Mouse (Mus musculus) MEL-GATA-1-ER (cell line): ENCODE measurements at regions not wholly inside any gene's neighbourhood (a gene's known extent, or its start where the extent isn't known, plus 50 kb on each side); places are given as distances from the start of the nearest gene placed in this dataset.

ENCODE experiments used
- DNase-seq: peaks from one replicate; pipeline ENCODE4 v3.0.0-alpha.2; 2012; ENCODE audit warnings: low read depth; ENCODE audit errors: extremely low read depth

DNA sequence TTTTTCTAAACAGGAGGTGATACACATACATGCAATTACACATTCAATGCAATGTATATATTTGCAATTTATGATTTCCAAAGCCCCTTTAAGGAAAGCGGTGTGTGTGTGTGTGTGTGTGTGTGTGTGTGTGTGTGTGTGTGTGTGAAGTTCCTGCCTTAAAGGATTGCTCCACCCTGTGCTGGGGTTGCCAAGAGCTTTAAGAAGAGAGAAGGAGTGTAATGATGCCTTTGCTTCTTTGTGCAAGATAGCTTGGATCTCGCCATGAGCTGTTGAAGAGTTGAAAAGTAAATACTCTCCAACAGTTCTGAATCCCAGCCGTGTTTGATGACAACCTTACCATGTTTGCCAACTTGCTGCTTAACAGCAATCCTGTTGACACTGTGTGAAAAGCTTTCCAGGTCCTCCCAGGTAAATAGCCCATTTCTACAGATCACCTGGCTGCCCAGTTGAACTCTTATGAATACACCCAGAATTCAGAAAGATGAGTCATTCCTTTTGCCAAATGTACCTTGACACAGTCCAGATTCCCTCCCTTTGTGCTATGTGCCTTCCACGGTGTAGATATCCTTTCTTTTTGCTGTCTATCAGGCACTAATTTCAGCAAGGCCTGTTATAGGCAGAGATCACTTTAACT lies 216.3 kb downstream of the Ikzf2 start:
- DNase-seq = no peak

DNA sequence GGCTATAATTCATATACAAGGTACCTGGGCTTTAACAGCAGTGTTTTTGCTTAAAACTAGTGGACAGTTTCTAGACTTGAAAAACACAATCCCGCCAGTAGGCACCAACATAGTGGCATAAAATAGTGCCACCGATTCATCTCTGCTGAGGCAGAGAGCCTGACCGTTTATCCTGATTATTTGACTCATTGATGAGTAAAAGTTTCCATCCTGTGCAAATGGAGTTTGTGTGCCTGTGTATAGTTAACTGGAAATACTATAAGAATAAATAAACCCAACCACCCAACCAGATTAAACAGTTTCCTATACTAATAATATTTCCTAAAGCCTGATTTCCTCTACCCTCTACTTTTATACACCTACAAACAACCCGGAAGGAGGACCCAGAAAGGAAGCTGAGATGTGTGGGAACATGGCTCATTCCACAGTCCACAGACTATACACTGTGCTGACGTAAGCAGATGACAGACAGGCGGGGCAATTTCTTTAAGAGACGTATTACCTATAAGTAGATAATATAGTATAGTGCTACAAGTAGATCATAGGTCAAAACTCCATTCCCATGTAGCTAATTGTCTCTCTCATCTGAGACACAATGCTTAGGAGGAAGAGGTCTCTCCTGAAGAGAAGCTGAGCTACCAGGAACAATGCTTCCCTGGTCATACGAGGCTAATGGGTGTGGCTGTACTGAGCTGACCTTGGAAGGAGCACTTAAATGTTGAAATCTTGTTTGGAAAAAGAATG lies 217.7 kb downstream of the Ikzf2 start:
- no peak for DNase-seq

DNA sequence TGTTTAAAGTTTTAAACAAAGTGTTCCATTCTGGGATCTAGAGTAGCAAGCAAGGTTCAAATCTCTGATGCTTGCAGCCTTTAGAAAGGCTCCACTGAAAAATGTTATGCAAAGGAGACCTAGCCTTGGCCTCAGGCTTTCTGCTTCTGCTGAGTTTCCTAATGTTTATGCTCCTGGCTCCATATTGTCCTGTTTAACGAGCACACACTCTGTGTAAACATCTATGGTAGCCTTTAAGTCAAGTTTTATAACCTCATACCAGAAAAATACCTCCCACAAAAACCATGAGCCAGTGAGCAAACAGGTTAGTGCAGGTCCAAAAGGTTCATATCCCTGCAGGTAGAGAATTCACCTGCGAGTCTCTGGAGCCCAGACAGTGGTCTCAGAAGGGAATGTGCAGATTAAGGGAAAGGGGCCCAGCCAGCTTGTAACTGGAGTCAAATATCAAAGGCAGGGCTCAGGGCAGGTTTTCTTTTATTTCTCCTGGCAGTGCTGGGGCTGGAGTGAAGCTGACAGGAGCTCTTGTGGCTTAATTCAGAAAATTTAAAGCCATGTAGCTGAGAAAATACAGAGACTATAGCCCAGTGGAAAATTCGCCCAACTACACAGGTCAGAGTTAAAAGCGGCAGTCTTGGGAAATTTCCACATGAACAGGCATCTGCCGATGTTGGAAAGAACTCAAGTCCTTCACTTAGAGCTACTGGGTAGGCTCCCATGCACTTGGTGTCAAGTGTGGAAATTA lies 220.3 kb downstream of the Ikzf2 start:
- no peak for DNase-seq

DNA sequence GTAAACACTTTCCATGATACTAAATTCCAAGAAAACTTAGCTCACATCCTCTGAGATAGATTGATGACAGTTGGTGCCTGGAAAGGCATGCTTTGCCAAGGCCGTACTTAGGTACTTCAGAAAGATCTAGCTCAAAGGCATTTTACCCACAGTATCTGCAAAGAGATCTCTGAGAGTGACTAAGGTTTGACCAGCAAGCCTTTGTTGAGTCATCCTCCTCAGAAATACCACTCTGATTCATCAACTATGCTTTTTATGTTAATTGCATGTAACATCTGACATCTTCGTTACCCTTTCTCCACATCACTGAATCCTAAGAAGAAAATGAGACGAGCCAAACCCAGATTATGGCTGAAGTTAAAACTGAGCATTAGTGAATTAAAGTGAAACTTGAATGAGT lies 225.9 kb downstream of the Ikzf2 start:
- DNase-seq = no peak

DNA sequence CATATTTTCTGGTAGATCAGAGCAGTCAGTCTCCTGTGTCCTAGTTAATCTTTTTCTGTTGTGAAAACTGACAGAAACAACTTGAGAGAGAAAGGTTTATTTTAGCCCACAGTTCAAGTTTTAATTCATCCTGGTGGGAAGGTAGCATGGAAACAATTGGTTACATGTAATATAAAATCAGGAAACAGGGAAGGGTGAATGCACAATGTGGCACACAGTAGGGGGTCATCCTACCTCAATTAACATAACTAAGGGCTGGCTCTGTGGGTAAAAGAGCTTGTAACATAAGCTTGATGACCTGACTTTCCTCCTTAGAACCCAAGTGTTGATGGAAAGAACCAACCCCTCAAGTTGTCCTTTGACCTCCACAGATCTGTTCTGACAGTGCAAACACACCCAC lies 227.1 kb downstream of the Ikzf2 start:
- DNase-seq = no peak

DNA sequence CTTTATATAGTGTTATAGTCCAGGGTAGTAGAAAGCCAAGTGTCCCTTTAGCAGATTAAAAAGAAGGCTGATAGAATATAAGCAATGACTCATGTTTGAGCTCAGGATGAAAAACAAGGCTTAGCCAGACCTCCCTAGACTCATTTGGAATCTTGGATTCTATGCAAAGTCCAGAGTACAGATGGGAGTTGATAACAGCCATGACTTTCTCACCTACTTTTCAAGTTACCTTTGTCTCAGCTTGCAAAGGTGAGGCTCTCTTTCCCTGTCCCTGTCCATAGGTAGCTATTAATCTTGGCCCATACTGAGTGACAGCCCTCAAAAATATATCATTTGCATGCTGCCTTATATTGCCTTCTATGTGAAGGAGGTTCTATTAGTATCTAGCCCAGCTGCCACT lies 229.6 kb downstream of the Ikzf2 start:
- no peak for DNase-seq

DNA sequence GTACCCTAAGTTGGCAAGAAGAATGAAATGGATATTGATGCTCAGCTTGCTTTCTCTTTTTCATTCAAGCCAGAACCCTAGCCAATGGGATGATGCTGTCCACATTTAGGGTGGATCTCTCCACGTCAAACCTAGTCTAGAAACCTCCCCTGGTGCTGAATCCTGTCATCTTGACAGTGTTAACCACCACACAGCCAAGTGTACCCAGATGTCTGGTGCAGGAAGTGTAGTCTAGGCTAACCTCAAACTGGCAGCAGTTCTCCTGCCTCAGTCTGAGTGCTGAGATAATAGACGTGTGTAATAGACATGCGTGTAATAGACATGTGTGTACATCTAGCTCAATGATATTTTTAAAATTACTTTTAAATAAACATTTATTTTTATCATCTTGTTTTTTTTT lies 233.1 kb downstream of the Ikzf2 start:
- DNase-seq = no peak

DNA sequence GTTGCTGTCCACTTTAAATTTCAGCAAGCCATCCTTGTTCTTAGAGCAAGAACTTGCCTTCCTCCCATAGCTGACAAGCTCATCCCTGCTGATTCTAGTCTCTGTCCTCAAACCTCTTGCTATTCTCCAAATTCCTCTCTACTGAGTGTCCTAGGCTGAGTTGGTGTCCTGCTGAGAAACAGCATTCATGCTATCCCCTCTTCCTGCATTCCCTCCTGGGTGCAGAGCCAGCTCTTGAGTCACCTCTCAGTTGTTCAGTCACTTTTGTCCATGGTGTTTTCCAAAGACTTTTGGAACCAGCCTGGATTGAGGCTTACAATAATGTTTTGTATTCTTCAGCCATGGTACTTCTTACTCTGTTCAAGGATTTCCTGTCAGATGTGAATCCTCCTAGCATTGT lies 234.1 kb downstream of the Ikzf2 start:
- no peak for DNase-seq

DNA sequence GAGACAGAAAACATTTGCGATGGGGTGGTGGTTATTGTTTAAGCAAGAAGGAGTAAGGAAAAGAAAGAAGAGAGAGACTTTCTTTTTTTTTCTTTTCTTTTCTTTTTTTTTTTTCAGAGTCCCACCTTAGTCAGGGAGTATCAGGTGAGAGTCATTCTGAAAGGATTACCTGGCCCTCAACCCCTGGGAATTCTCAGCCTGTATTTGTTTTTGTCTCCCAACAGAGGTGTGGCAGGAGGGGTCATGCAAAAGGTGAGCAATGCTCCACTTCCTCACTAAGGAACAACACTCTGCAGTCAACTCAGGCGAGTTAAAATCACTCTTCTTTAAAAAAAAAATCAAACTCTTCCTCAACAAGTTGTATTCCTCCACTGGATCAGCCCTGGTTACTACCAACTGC lies 236.6 kb downstream of the Ikzf2 start:
- DNase-seq = no peak

DNA sequence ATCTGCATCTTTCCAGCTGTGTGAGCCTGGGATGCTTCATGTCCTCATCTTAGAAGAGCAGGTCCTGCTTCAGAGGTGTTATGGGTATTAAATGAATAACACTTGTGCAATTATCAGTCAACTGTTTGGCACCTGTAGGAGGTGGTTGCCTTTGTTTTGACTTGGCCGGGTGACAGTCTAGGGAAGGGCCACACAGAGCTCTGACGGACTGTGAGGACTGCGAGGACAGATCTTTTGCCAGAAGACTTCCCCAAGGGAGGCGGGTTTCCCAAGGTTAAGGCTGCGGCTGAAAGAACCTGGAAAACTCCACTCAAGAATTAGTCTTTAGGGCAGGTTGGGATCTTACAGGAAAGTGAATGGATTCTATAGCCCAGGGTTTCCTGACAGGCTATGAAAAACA lies 239.8 kb downstream of the Ikzf2 start:
- no peak for DNase-seq

DNA sequence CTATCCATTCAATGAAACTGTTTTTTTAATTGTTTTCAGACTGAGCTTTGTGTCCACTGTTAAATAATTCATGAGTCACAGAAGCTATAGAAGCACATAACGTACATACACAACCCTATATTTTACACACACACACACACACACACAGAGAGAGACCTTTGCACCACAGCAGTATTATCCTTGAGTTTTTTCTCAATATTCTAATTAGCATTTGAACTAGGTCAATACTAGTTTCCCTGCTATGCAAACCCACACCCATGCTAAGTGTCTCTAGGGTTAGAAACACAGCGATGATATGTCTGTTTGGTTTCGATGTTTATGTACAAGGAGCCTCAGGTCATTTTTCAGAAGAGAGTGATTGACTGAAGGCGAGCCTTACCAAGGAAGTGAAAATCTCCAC lies 242.3 kb downstream of the Ikzf2 start:
- no peak for DNase-seq

DNA sequence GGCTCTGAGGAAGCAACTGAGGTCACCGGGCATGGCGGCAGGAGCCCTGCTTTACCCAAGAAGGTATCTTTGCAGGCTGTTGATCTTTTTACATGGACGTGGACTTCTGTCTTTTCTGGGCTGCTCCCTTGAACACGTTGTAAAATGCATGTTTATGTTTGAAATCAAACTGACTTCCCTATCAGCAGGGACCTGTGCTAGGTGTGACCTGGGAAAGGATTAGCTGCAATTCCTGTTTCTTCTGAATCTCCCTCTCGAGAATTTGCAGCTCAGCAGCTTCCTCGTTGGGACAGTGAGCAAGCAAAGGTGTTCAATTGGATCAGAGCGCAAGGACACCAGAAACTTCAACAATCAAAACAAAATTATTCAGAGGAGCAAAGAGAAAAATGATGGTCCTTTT lies 243.6 kb downstream of the Ikzf2 start:
- DNase-seq = no peak

DNA sequence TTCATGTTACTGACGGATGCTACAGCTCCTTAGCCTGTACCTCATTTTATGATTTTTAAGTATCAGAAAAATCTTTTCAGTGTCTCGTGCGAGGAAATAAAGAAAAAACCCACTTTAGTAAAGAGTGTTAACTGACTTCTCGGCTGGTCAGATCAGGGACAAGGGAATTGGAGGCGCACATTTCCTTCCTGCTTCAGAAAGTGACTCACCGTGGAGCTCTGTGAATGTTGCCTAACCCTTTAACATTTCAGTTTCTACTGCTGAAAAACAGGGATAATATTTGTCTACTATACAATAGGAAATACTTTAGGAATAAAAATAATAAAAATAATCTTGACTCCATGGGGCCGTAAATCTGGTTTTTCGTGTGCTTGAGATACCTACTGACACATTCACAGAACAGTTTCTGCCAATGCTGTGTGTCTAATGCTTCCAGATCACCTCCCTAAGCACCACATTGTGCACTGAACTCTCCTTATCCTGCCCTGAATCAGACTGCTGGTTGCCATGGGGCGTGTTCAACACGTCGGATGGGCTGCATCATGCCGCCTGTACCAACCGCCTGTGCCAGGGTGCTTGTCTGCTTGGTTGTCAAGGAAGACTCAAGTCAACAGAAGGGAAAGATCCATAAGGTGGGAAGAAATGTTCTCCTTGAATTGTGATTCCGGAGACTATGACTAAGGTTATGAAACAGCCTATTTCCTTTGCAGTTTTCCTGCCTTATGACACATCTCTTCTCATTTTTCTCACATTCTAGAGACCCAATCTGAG lies 246.3 kb downstream of the Ikzf2 start:
- DNase-seq = no peak

DNA sequence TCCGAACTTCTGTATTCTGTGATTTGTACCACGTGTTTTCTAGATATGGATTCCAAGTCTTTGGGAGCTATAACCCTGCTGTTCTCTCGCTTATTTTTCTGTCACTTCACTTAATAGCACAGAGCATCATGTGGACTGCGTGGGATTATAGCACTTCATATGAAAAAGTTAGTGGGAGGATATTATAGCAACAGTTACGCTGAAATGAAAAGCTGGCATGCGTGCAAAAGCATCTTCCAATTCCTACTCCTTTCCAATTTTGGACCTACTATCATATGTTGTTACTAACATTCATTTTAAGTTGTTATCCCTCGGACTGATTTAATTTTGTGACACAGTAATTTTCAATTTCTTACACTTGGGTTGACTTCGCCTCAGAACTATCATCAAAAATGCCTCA lies 250.0 kb downstream of the Ikzf2 start:
- DNase-seq = no peak

DNA sequence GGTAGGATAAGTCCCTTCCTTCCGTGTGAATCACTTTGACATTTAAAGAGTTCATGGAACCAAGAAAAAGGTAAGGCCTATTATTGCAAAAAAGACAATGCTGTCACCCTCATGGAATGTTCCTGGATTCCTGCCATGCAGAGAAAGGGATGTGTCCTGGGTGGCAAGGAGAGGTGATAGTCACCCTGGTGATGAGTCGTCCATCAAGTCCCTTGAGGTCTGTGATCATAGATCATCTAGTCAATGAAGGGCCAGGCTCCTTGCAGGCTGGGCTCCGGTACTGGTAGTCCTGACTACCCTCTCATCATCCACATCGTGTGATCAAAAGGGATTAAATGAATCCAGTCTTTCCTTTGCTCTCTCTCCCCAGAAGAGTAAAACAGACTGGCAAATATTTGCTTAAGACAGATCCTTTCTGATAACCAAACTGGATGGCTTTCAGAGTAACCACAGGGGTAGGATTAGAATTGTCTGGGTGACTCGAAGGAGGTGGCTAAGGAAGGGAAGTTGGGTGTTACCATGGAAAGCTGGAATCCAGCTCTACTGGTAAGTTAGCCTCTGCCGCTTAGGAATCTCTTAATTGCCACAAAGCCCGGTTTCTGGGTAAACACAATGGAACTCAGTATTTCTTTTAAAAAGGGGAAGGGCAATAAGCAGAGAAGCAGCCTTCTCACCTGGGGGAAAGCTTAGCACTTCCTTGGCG lies 253.2 kb downstream of the Ikzf2 start:
- no peak for DNase-seq

DNA sequence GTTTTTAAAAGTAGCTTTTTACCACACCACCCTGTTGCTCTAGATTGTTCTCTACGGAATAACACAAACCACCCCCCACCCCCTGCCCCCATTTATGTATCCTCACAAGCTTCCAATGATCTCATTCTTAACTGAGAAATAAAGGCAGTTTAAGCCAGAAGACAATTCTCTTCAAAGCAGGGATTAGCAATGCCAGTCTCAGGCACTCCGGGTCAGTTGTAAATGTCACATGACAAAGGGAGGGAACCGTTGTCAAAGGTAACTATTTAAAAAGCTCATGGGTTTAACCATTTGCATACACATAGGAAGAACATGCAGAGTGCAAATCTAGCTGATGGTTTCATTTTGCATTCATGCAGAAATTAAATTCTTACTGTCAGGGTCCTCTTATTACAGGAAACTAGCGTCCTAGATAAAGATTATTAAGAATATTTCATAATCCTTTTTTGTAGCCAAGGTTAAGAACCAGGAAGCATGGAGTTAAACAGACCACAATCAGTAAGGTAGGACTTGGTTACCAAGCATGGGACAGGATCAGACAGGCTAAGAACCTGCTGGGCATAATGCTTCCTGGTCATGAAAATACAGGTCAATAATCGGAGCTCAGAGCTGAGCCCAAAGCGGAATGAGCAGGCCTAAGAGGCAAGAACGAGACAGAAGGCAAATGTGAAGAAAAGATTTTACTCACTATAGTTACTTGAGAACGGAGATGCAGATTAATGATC lies 256.2 kb downstream of the Ikzf2 start:
- DNase-seq = no peak

DNA sequence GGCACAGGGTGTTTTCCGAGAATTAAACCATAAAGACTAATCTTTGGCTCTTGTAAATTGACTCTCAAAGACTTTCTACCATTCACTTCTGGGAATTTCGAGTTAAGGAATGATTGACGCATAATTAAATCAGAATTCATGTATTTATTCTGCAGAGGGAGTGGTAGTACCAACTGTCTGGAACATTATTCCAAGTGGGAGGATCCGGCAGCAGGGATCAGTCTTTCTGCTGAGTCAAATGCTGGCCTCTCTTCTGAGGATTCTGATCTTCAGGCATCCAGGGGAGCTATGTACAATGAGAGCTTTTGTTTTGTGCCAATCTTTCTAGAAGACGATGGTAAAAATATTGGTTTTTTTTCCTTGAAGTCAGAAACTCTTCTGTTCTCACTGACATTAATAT lies 257.4 kb downstream of the Ikzf2 start:
- DNase-seq = no peak

DNA sequence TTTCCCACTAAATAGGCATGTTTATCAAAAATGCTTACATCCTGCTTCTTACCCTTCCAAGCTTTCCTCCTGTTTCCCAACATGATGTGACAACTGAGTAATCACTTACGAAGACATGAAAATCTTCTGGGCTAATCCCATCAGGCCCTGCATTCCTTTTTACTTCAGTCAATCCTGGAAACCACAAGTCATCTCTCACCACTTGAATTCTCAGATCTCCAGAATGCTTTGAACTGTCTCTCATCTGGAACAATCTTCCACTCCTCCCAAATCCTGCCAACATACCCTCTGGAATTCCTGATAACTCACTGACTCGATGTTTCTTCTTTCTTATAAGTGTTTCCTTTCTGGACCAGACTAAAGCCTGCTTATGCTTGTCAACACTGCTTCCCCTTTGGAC lies 289.4 kb downstream of the Ikzf2 start:
- no peak for DNase-seq

DNA sequence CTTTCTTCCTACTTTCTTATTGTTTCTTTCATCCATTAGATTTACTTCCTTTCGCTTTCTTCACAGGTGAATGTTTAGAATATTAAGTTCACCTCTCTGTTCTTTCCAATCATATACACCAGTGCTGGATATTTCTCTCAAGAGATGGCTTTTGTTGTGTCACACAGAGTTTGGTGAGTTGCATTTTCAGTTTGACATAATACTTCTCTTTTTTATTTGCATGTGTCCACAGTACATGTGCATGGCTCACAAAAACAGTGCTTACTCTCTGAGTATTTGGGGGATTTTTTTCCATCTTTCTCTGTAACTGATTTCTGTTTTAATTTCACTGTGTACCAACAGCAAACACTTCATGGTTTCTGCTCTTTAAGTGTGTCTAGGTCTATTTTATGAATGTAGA lies 274.5 kb upstream of the Erbb4 start:
- DNase-seq = no peak

DNA sequence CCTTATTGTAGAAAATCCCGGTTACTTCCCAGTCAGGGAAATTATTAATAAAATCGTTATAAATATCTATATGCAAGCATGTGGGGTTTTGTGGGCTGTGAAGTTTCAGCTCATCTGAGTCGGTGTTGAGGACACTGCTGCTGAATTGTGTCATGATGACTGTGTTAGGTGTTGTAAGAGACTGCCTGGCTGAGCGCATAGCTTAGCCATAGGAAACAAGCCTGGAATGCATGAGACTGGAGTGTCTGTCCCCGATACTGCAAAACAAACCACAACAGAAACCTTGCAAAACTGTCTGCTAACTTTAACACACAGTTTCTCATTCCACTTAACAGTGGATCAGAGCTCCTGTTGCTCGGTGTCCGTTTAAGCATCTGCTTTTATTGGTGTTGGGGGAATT lies 271.9 kb upstream of the Erbb4 start:
- no peak for DNase-seq
